Mouse (Mus musculus): ENCODE results near the gene Spdl1.
A peak's percentile ranks its signal among the peaks of the same experiment; 100 is the strongest.

Spdl1 gene

GRCm38 (mm10) chr11:34833318-34834086 is at the start of gene Spdl1:
Spdl1 (minus strand) TSS chr11:34833641.
- peak; percentile 97 for DNase-seq (ENCODE audit: extremely low spot score, low read depth, low spot score)

GRCm38 (mm10) chr11:34881528-34881927 is 48.1 kb upstream of the Spdl1 start:
- DNase-seq (ENCODE audit: extremely low spot score, low read depth, low spot score), result no peak

GRCm38 (mm10) chr11:34879678-34880077 is 46.2 kb upstream of the Spdl1 start:
- no peak for DNase-seq (ENCODE audit: extremely low spot score, low read depth, low spot score)

- DNase-seq (ENCODE audit: extremely low spot score, low read depth, low spot score), result no peak
Observed at GRCm38 (mm10) chr11:34873861-34874260, 40.4 kb upstream of the Spdl1 start.

- no peak for DNase-seq (ENCODE audit: extremely low spot score, low read depth, low spot score)
Observed at GRCm38 (mm10) chr11:34872432-34872831, 39.0 kb upstream of the Spdl1 start.

- DNase-seq (ENCODE audit: extremely low spot score, low read depth, low spot score), result no peak
Observed at GRCm38 (mm10) chr11:34871991-34872390, 38.5 kb upstream of the Spdl1 start.

GRCm38 (mm10) chr11:34871456-34871855 is 38.0 kb upstream of the Spdl1 start:
- no peak for DNase-seq (ENCODE audit: extremely low spot score, low read depth, low spot score)

GRCm38 (mm10) chr11:34868626-34869025 is 35.2 kb upstream of the Spdl1 start:
- DNase-seq (ENCODE audit: extremely low spot score, low read depth, low spot score), result no peak

GRCm38 (mm10) chr11:34865741-34866270 is 32.4 kb upstream of the Spdl1 start:
- no peak for DNase-seq (ENCODE audit: extremely low spot score, low read depth, low spot score)

- DNase-seq (ENCODE audit: extremely low spot score, low read depth, low spot score), result no peak
Observed at GRCm38 (mm10) chr11:34865181-34865580, 31.7 kb upstream of the Spdl1 start.

- DNase-seq (ENCODE audit: extremely low spot score, low read depth, low spot score), result no peak
Observed at GRCm38 (mm10) chr11:34856652-34857051, 23.2 kb upstream of the Spdl1 start.

- no peak for DNase-seq (ENCODE audit: extremely low spot score, low read depth, low spot score)
Observed at GRCm38 (mm10) chr11:34846268-34846652, 12.8 kb upstream of the Spdl1 start.

- DNase-seq (ENCODE audit: extremely low spot score, low read depth, low spot score), result no peak
Observed at GRCm38 (mm10) chr11:34845567-34846267, 12.3 kb upstream of the Spdl1 start.

GRCm38 (mm10) chr11:34843517-34843916 is 10.1 kb upstream of the Spdl1 start:
- peak; percentile 24 for DNase-seq (ENCODE audit: extremely low spot score, low read depth, low spot score)

- no peak for DNase-seq (ENCODE audit: extremely low spot score, low read depth, low spot score)
Observed at GRCm38 (mm10) chr11:34840283-34840682, 6.8 kb upstream of the Spdl1 start.

GRCm38 (mm10) chr11:34839051-34839450 is 5.6 kb upstream of the Spdl1 start:
- no peak for DNase-seq (ENCODE audit: extremely low spot score, low read depth, low spot score)

- no peak for DNase-seq (ENCODE audit: extremely low spot score, low read depth, low spot score)
Observed at GRCm38 (mm10) chr11:34836272-34836671, 2.8 kb upstream of the Spdl1 start.

- DNase-seq (ENCODE audit: extremely low spot score, low read depth, low spot score), result no peak
Observed at GRCm38 (mm10) chr11:34832678-34833077, 763 bp downstream of the Spdl1 start.

- DNase-seq (ENCODE audit: extremely low spot score, low read depth, low spot score), result no peak
Observed at GRCm38 (mm10) chr11:34827803-34828202, 5.6 kb downstream of the Spdl1 start.

- no peak for DNase-seq (ENCODE audit: extremely low spot score, low read depth, low spot score)
Observed at GRCm38 (mm10) chr11:34826940-34827339, 6.5 kb downstream of the Spdl1 start.

- DNase-seq (ENCODE audit: extremely low spot score, low read depth, low spot score), result no peak
Observed at GRCm38 (mm10) chr11:34824791-34825190, 8.7 kb downstream of the Spdl1 start.

- no peak for DNase-seq (ENCODE audit: extremely low spot score, low read depth, low spot score)
Observed at GRCm38 (mm10) chr11:34814767-34815166, 18.7 kb downstream of the Spdl1 start.

All from hindlimb bud, embryonic 11.5 days (tissue).